Mouse (Mus musculus): ENCODE measurements around the gene Dcaf17. TPM values are rescaled to one million over a fixed set of nuclear protein-coding genes. Genes with fewer than 3 reads are reported as not detected.

Gene Dcaf17
- polyA plus RNA-seq, 1 experiment from 2014 or later = 30.6 TPM

DNA sequence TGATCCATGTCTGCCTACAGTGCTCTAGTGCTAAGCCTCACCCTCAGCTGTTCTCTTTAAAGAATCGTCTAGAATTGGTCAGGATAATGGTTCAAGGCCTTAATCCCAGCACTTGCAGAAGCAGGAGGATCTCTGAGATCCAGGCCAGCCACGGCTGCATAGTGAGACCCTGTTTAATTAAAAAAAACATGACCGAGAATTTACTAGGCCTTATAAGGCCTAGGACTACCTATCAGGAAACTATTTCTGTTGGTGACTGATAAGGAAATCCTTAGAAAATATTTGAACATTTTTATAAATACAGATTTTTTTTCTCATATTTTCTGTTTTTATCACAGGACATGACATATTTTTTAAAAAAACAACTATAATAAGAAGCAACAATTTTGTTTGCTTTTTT is 18.2 kb downstream of the Dcaf17 start:
- H3K36me3 ChIP-seq = peaks cover 14% of the 10 kb centered on the region
- H3K9me3 ChIP-seq (replicated peaks) = no peaks in the 10 kb centered on the region
- no peak for DNase-seq (ENCODE audit: low spot score)
- 90% methylated on average over 3 of the region's 3 CpGs for WGBS
- no peaks in the 10 kb centered on the region for H3K27me3 ChIP-seq (ENCODE audit: low read depth, poor library complexity, severe bottlenecking)
- no peak overlapping the region for H3K27ac ChIP-seq
- no peak overlapping the region for H3K4me3 ChIP-seq
- H3K4me1 ChIP-seq = no peaks in the 10 kb centered on the region

- no peaks in the 10 kb centered on the region for H3K4me1 ChIP-seq
- peaks cover 14% of the 10 kb centered on the region for H3K36me3 ChIP-seq
- WGBS = 95% methylated on average over 3 of the region's 3 CpGs
- H3K4me3 ChIP-seq = no peak overlapping the region
- H3K9me3 ChIP-seq (replicated peaks) = no peaks in the 10 kb centered on the region
- H3K27ac ChIP-seq = no peak overlapping the region
- no peaks in the 10 kb centered on the region for H3K27me3 ChIP-seq (ENCODE audit: low read depth, poor library complexity, severe bottlenecking)
- no peak for DNase-seq (ENCODE audit: low spot score)
Observed at GRCm38 (mm10) chr2:71073828-71074227, 18.7 kb downstream of the Dcaf17 start.

DNA sequence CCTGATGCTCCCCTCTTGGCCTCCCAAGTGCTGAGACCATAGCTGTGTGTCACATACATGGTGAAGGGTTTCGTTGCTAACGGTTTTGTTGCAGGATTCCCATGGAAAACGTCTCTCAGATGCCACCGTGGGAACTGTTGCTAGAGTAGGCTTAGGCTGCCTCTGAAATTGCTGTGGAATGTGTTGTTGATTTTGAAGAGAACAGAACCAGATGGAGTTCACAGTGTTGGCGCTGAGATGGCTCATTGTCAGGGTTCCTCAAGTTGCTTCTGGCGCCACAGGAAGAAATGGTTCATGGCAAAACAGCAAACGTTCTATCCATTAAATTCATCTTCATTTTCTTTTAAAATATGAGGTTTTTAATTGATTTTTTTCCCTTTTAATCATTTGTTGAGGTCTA is 27.3 kb downstream of the Dcaf17 start:
- Histone ChIP-seq H3K4me1 (no peaks in the 10 kb centered on the region), H3K27ac (no peak overlapping the region), H3K36me3 (peaks cover 32% of the 10 kb centered on the region), H3K9me3 (replicated peaks) (no peaks in the 10 kb centered on the region), H3K4me3 (no peak overlapping the region), H3K27me3 (ENCODE audit: low read depth, poor library complexity, severe bottlenecking) (no peaks in the 10 kb centered on the region)
- DNase-seq (ENCODE audit: low spot score) = no peak
- WGBS = 91% methylated on average over 7 of the region's 7 CpGs

DNA sequence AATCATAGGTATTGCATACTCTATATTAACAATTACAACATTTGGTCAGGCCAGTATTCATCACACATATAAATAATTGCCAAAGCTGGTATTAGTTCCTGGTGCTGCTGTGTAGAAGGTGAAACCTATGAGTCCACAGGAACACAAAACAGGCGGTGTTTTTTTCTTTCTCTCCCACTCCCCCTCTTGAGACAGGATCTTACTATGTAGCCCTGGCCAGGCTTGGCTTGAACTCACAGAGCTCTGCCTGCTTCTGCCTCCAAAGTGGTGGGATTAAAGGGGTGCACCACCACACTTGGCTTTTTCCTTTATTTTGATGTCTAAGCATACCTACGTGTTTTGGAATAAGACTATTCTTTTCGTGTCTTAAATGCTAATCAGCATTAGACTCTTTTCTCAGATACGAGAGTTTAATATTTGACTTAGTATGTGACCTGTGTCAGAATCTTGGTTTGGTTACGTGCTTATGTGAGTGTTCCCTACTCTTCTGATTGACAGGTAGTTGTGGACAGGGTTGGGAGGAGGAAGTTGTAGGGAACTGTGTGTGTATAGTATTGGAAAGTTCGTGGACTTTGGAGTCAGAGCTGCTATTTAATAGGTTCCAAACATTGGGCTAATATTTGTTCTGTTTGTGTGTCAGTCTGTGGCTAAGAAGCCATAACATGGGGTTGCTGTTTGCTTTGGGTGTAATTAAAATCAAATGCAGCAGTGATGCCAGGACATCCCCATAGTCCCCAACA is 28.5 kb downstream of the Dcaf17 start:
- H3K27ac ChIP-seq = no peak overlapping the region
- no peaks in the 10 kb centered on the region for H3K9me3 ChIP-seq (replicated peaks)
- no peak overlapping the region for H3K4me3 ChIP-seq
- WGBS = 93% methylated on average over 6 of the region's 6 CpGs
- H3K36me3 ChIP-seq = peaks cover 43% of the 10 kb centered on the region
- no peaks in the 10 kb centered on the region for H3K4me1 ChIP-seq
- no peaks in the 10 kb centered on the region for H3K27me3 ChIP-seq (ENCODE audit: low read depth, poor library complexity, severe bottlenecking)
- DNase-seq (ENCODE audit: low spot score) = no peak

DNA sequence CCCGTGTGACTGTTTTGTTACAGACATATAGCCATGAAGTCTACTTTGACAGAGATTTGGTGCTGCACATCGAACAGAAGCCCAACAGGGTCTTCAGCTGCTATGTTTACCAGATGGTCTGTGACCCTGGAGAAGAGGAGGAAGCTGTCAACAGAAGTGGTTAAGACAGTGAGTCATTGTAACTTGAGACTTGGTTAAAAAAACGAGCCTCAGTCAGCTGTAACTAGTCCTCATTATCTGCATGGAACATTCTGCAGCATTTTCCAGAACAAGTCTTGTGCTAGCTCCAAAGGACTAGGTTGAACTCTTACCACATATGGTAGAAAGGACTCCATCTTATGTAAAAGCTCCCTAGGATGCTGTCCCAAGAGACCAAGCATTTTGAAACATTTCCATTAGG is 34.6 kb downstream of the Dcaf17 start:
- Histone ChIP-seq H3K4me1 (no peaks in the 10 kb centered on the region), H3K27ac (no peak overlapping the region), H3K27me3 (ENCODE audit: low read depth, poor library complexity, severe bottlenecking) (no peaks in the 10 kb centered on the region), H3K9me3 (replicated peaks) (no peaks in the 10 kb centered on the region), H3K36me3 (peaks cover 52% of the 10 kb centered on the region), H3K4me3 (no peak overlapping the region)
- WGBS = 70% methylated on average over 3 of the region's 3 CpGs
- DNase-seq (ENCODE audit: low spot score) = no peak

GRCm38 (mm10) chr2:71090660-71091445 is 35.7 kb downstream of the Dcaf17 start:
- no peak for DNase-seq (ENCODE audit: low spot score)
- 89% methylated on average over 4 of the region's 4 CpGs for WGBS
- Histone ChIP-seq H3K27me3 (ENCODE audit: low read depth, poor library complexity, severe bottlenecking) (no peaks in the 10 kb centered on the region), H3K4me3 (no peak overlapping the region), H3K9me3 (replicated peaks) (no peaks in the 10 kb centered on the region), H3K36me3 (peaks cover 52% of the 10 kb centered on the region), H3K4me1 (no peaks in the 10 kb centered on the region), H3K27ac (no peak overlapping the region)

- Histone ChIP-seq H3K36me3 (peaks cover 23% of the 10 kb centered on the region), H3K4me3 (no peak overlapping the region), H3K27me3 (ENCODE audit: low read depth, poor library complexity, severe bottlenecking) (no peaks in the 10 kb centered on the region), H3K9me3 (replicated peaks) (no peaks in the 10 kb centered on the region), H3K4me1 (no peaks in the 10 kb centered on the region), H3K27ac (no peak overlapping the region)
- 80% methylated on average over 7 of the region's 7 CpGs for WGBS
- DNase-seq (ENCODE audit: low spot score) = no peak
Observed at GRCm38 (mm10) chr2:71096170-71096569, 41.0 kb downstream of the Dcaf17 start.

DNA sequence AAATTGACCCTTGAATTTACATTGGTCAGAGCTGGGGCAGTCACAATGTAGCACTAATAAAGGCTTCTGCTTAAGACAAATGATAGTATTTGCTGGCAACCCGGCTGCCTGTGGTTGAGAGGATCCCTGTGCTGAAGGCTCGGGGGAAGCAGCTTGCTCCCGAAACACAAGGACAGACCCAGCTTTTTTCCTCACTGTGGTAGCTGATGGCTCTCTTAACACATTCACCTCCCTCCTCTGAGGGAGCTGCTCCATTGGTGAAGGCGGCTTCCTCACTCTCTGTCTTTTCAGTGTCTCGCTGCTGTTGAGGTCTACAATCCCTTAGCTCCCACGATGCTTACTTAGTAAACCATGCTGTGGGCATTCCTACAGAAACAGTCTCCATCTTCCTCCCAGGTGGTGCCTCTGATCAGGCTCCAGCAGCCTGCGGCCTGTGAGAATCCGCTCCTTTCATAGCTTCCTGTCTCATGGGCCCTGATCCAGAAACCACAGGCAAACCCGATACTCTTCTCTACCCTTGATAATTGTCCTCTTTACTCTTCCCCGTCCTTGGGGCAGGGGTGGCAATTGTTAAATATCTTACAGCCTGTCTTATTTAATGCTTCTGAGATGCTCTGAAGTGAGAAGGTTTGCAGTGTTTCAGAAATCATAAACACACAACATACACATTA is 47.6 kb downstream of the Dcaf17 start:
- no peaks in the 10 kb centered on the region for H3K27me3 ChIP-seq (ENCODE audit: low read depth, poor library complexity, severe bottlenecking)
- H3K36me3 ChIP-seq = peaks cover 8% of the 10 kb centered on the region
- H3K27ac ChIP-seq = no peak overlapping the region
- no peaks in the 10 kb centered on the region for H3K4me1 ChIP-seq
- no peak overlapping the region for H3K4me3 ChIP-seq
- no peak for DNase-seq (ENCODE audit: low spot score)
- WGBS = 88% methylated on average over 10 of the region's 10 CpGs
- H3K9me3 ChIP-seq (replicated peaks) = no peaks in the 10 kb centered on the region

GRCm38 (mm10) chr2:71103292-71103680 is 48.2 kb downstream of the Dcaf17 start:
- H3K9me3 ChIP-seq (replicated peaks) = no peaks in the 10 kb centered on the region
- H3K27ac ChIP-seq = no peak overlapping the region
- H3K4me1 ChIP-seq = no peaks in the 10 kb centered on the region
- no peaks in the 10 kb centered on the region for H3K27me3 ChIP-seq (ENCODE audit: low read depth, poor library complexity, severe bottlenecking)
- no peak overlapping the region for H3K4me3 ChIP-seq
- DNase-seq (ENCODE audit: low spot score) = no peak
- 90% methylated on average over 4 of the region's 4 CpGs for WGBS
- peaks cover 8% of the 10 kb centered on the region for H3K36me3 ChIP-seq

GRCm38 (mm10) chr2:71104696-71105095 is 49.6 kb downstream of the Dcaf17 start:
- DNase-seq (ENCODE audit: low spot score) = no peak
- WGBS = 81% methylated on average over 3 of the region's 3 CpGs
- no peaks in the 10 kb centered on the region for H3K4me1 ChIP-seq

DNA sequence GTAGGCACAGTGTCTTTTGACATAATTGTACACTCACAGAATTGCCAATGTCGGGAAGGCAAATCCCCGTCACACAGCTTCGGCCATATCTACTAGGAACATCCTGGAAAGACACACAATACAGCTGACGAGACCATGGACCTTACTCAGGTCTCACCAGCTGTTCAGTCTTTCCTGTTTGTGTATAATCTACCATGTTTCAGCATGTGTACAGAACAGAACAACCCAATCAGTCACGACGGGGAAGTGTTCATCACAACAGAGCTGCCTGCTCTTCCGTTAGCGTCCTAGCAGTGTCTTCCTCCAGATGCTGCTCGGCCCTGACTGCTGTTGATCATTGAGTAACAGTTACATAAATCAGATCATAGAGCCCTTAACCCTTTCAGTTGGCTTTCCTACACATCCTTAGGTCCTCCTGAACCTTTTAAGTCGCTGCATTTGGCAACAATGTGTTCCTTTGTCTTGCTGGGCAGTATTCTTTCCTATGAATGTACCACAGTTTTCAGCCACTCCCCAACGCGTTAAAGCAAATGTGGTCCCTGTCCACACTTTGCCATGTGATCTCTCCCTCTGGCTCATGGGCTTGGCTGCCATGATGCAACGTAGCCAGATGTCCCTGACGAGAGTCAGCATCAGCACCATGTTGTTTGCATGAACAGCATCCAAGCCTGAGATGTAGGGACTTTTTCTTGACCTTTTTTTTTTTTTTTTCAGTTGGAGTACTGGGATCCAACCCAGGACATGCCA is 50.5 kb downstream of the Dcaf17 start:
- Histone ChIP-seq H3K4me1 (no peaks in the 10 kb centered on the region), H3K4me3 (no peak overlapping the region), H3K27ac (no peak overlapping the region), H3K9me3 (replicated peaks) (no peaks in the 10 kb centered on the region), H3K36me3 (peaks cover under 1% of the 10 kb centered on the region; the same call in 1 of the 2 replicates), H3K27me3 (ENCODE audit: low read depth, poor library complexity, severe bottlenecking) (no peaks in the 10 kb centered on the region)
- DNase-seq (ENCODE audit: low spot score) = no peak
- WGBS = 88% methylated on average over 14 of the region's 14 CpGs

More at GRCm38 (mm10) chr2:71104696-71105095, 49.6 kb downstream of the Dcaf17 start:
- Histone ChIP-seq H3K36me3 (peaks cover 3% of the 10 kb centered on the region), H3K27me3 (ENCODE audit: low read depth, poor library complexity, severe bottlenecking) (no peaks in the 10 kb centered on the region), H3K27ac (no peak overlapping the region), H3K4me3 (no peak overlapping the region), H3K9me3 (replicated peaks) (no peaks in the 10 kb centered on the region)

- no peaks in the 10 kb centered on the region for H3K27me3 ChIP-seq (ENCODE audit: low read depth, poor library complexity, severe bottlenecking)
- DNase-seq (ENCODE audit: low spot score) = no peak
- no peaks in the 10 kb centered on the region for H3K4me1 ChIP-seq
- no peak overlapping the region for H3K27ac ChIP-seq
- no peak overlapping the region for H3K4me3 ChIP-seq
- WGBS = 75% methylated on average over 2 of the region's 2 CpGs
- H3K36me3 ChIP-seq = no peaks in the 10 kb centered on the region
- H3K9me3 ChIP-seq (replicated peaks) = no peaks in the 10 kb centered on the region
Observed at GRCm38 (mm10) chr2:71107225-71107624, 52.1 kb downstream of the Dcaf17 start.
